Mouse (Mus musculus): ENCODE data around the gene Grin1.
"Not testable (repeated sequence)": the region's sequence is repeated elsewhere in the genome, so short reads cannot be mapped to it uniquely, and the experiment has no call there.

Gene Grin1

GRCm38 (mm10) chr2:25286837-25287636, 31.9 kb downstream of the Grin1 start:
- DNase-seq (ENCODE audit: low spot score in 2 of 2), result no peak

- DNase-seq (ENCODE audit: low spot score in 2 of 2), result no peak
Measured at GRCm38 (mm10) chr2:25286314-25286713, 32.7 kb downstream of the Grin1 start.

DNA sequence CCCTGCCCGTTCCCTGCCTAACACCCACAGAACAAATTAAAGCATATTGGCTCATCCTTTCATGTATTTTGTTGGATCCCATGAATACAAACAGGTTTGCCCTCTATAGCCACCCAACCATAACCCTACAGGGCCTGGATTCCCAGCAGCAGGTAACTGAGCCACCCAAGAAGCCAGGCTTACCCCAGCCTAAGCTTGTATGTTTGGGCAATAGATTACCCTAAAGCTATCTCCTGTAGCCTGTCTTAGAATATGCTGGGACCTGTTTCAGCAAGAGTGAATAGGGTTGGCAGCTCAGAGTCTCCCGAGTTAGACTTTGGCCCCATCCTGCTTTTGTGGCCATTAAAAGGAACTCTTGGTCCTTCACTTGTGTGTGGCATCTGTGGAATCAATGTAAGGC, 33.4 kb downstream of the Grin1 start:
- no peak for DNase-seq (ENCODE audit: low spot score in 2 of 2)

- peak in 1 of 2 experiments; percentile 39 for DNase-seq (ENCODE audit: low spot score in 2 of 2)
Measured at GRCm38 (mm10) chr2:25278928-25279882, 39.8 kb downstream of the Grin1 start.

- DNase-seq (ENCODE audit: low spot score in 2 of 2), result no peak
Measured at GRCm38 (mm10) chr2:25273010-25273409, 46.0 kb downstream of the Grin1 start.

DNA sequence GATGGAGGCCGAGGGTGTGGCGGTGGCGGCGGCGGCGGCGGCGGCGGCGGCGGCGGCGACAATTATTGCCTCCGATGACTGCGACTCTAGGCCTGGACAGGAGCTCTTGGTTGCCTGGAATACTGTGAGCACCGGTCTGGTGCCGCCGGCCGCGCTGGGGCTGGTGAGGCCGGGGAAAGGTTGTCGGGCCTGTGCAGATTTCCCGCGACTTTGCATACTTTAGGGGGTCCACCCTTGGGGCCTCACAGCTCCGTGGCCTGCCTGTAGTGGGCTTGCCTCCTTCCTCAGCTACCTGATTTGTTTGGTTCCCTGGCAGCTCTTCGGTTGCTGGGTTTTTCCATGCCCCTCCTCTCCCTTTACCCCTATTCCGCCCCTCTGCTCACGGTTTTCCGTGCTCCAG, 46.5 kb downstream of the Grin1 start:
- DNase-seq (ENCODE audit: low spot score in 2 of 2), result no peak

- peak; percentile 95 to 97 for DNase-seq (ENCODE audit: low spot score in 2 of 2)
Measured at GRCm38 (mm10) chr2:25271827-25272511, 47.0 kb downstream of the Grin1 start, which contains the start of the genes Ssna1 and Anapc2. Ssna1 (minus strand) TSS chr2:25272438. Anapc2 (plus strand) TSS chr2:25272478.

GRCm38 (mm10) chr2:25267746-25268309, 51.2 kb downstream of the Grin1 start:
- no peak for DNase-seq (ENCODE audit: low spot score in 2 of 2)

GRCm38 (mm10) chr2:25267241-25267640, 51.7 kb downstream of the Grin1 start:
- DNase-seq (ENCODE audit: low spot score in 2 of 2), result no peak

DNA sequence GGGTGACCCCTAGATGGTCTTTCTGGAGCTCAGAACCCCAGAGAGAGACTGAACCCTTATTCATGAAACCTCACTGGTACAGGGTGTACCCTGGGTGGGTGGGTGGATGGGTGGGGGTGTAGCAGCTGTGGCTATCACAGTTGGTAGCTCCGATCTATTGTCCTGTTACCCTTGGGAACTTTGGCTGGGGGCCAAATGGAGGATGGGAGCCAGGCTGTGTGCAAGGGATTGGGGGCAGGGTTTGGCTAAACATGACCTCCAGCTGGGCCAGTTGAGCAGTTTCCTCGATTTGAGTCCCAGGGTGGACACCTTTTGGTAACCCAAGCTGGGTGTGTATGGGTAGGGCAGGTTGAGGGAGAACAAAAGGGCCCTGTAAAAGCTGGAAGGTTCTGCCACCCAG, 52.3 kb downstream of the Grin1 start:
- no peak for DNase-seq (ENCODE audit: low spot score in 2 of 2)

GRCm38 (mm10) chr2:25265897-25266656, 52.9 kb downstream of the Grin1 start:
- no peak for DNase-seq (ENCODE audit: low spot score in 2 of 2)

DNA sequence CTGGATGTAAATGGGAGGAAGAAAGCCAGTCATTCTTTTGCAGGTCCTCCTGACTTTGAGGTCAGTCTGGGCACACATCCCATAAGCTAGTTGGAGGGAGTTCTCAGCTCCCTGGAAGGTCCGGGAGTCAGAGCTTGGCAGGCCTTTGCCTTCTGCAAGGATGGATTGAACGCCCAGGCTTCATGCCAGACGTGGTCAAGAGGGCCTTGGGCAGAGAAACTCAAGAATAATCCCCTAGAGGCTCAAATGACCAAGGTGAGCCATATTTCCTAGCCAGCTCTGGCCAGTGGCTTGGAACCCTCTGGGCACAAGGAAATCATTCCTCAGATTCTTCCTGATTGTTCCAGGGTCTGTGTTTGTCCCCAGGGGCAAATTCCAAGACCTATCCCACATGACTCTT, 54.1 kb downstream of the Grin1 start:
- no peak for DNase-seq (ENCODE audit: low spot score in 2 of 2)

- DNase-seq (ENCODE audit: low spot score in 2 of 2), result no peak
Measured at GRCm38 (mm10) chr2:25264286-25264660, 54.7 kb downstream of the Grin1 start.

GRCm38 (mm10) chr2:25263623-25264285, 55.2 kb downstream of the Grin1 start:
- no peak for DNase-seq (ENCODE audit: low spot score in 2 of 2)

- DNase-seq (ENCODE audit: low spot score in 2 of 2), result no peak
Measured at GRCm38 (mm10) chr2:25262795-25263622, 56.0 kb downstream of the Grin1 start.

GRCm38 (mm10) chr2:25262291-25262767, 56.7 kb downstream of the Grin1 start, which contains the start of gene Tprn:
Tprn (plus strand) TSS chr2:25262618.
- DNase-seq (ENCODE audit: low spot score in 2 of 2), result peak; percentile 94 to 97

DNA sequence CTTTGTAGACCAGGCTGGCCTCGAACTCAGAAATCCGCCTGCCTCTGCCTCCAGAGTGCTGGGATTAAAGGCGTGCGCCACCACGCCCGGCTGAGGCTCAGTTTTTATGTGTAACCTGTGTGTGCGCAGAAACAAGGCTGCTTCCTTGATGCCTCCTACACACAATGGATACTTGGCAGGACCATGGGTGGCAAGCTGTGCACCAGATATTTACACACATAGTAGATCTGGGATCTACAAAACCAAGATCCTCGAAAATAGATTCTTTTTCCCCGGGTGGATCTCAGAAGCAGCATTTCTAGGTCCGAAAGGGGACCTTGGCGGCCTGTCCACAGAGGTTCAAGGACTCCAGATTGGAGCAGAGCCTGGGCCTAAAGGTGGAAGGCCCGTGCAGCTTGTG, 57.1 kb downstream of the Grin1 start:
- peak in 1 of 2 experiments; percentile 42 for DNase-seq (ENCODE audit: low spot score in 2 of 2)

DNA sequence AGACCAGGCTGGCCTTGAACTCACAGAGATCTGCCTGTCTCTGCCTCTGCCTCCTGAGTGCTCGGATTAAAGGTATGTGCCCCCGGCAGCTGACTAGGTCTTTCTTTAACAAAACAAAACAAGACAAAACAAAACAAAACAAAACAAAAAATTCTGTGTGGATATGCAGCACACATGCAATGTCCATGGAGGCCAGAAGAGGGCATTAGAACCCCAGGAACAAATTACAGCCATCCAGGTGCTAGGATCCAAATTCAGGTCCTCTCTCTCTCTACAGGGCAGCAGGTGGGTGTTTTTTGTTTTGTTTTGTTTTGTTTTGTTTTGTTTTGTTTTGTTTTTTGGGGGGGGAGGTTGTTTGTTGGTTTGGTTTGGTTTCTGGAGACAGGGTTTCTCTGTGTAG, 60.1 kb downstream of the Grin1 start:
- DNase-seq (ENCODE audit: low spot score in 2 of 2), result no peak

DNA sequence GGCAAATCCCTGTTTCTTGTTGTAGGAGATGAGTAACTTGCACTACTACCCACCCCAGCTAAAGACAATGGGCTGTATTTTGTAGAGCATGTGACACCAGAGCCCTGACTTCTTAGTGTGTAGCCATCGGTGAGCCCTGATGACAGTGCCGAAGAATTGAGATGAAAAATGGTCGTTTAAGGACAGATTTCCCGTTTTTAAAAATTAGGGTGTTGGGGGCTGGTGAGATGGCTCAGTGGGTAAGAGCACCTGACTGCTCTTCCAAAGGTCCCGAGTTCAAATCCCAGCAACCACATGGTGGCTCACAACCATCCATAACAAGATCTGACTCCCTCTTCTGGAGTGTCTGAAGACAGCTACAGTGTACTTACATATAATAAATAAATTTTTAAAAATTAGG, 61.7 kb downstream of the Grin1 start:
- DNase-seq (ENCODE audit: low spot score in 2 of 2), result not testable (repeated sequence)
